Mouse (Mus musculus) CH12.LX (cell line): ENCODE data around the gene Serpine2. TPM values are rescaled to one million over a fixed set of nuclear protein-coding genes. Genes with fewer than 3 reads are reported as not detected.

Source experiments
- DNase-seq: peaks from one replicate; pipeline ENCODE4 v3.0.0-alpha.2; 2013; ENCODE audit errors: extremely low read depth
- H3K27ac ChIP-seq: 2 replicates; pipeline ENCODE4 v1.5.1; 2012; ENCODE audit warnings: low read depth, mild to moderate bottlenecking, control low read depth, moderate library complexity; ENCODE audit not compliant: insufficient read depth
- H3K27me3 ChIP-seq: replicated peaks from 2 replicates; pipeline ENCODE3; 2012; ENCODE audit warnings: inconsistent platforms
- H3K36me3 ChIP-seq, 2 experiments: replicated peaks in 1 of 2; 2 replicates each; pipeline versions ENCODE3 to v1.6.1; 2012; ENCODE audit warnings: inconsistent platforms in 1 of 2, low read length in 1 of 2, mild to moderate bottlenecking in 1 of 2, mixed read lengths in 1 of 2, moderate library complexity in 1 of 2; ENCODE audit not compliant: control insufficient read depth in 1 of 2, insufficient read depth in 1 of 2
- H3K4me1 ChIP-seq, 2 experiments: 2 replicates each; pipeline ENCODE4 v1.6.1; 2012; ENCODE audit warnings: inconsistent platforms in 1 of 2, moderate library complexity in 1 of 2; ENCODE audit not compliant: insufficient read depth in 2 of 2, control insufficient read depth in 1 of 2
- H3K4me2 ChIP-seq: 2 replicates; pipeline ENCODE4 v1.6.1; 2012; ENCODE audit warnings: low read depth, mild to moderate bottlenecking, control low read depth; ENCODE audit not compliant: poor library complexity, insufficient read depth, severe bottlenecking
- H3K4me3 ChIP-seq, 3 experiments: fragments of 150-350 bp in 1 of 3; sonication (generic) in 1 of 3; replicated peaks in 1 of 3; 2 replicates each; pipeline versions ENCODE3 to v1.5.1; 2011 to 2012; ENCODE audit warnings: low read depth in 2 of 3, low read length in 2 of 3, mild to moderate bottlenecking in 2 of 3, moderate library complexity in 2 of 3, control low read depth in 1 of 3, improper control_type of control experiment in 1 of 3, inconsistent platforms in 1 of 3, mixed read lengths in 1 of 3; ENCODE audit not compliant: poor library complexity in 1 of 3
- H3K79me2 ChIP-seq: replicated peaks from 2 replicates; pipeline ENCODE4 v1.6.1; 2012; ENCODE audit warnings: mild to moderate bottlenecking, moderate library complexity; ENCODE audit not compliant: control insufficient read depth, poor library complexity, insufficient read depth, severe bottlenecking; ENCODE audit errors: extremely low read depth
- H3K9ac ChIP-seq: 2 replicates; pipeline ENCODE4 v1.6.1; 2012; ENCODE audit warnings: low read depth, mild to moderate bottlenecking, control low read depth, moderate library complexity; ENCODE audit not compliant: insufficient read depth
- H3K9me3 ChIP-seq: replicated peaks from 2 replicates; pipeline ENCODE3; 2012; ENCODE audit warnings: low read length, inconsistent platforms, mixed read lengths
- CHD2 ChIP-seq: IDR thresholded peaks from 2 replicates; pipeline ENCODE4 v1.6.1; 2011; ENCODE audit warnings: low read length, improper control_type of control experiment
- CTCF ChIP-seq, 2 experiments: IDR thresholded peaks in 1 of 2; conservative IDR thresholded peaks in 1 of 2; 2 replicates each; pipeline ENCODE4 v1.5.1; 2011 to 2012; ENCODE audit warnings: low read depth in 2 of 2, low read length in 2 of 2, improper control_type of control experiment in 1 of 2, inconsistent platforms in 1 of 2, mild to moderate bottlenecking in 1 of 2, moderate library complexity in 1 of 2
- ELF1 ChIP-seq: IDR thresholded peaks from 2 replicates; pipeline ENCODE4 v1.6.1; 2014; ENCODE audit warnings: low read depth, mild to moderate bottlenecking, inconsistent platforms, low read length, improper control_type of control experiment
- EP300 ChIP-seq: IDR thresholded peaks from 2 replicates; pipeline ENCODE4 v1.6.1; 2011; ENCODE audit warnings: low read length, improper control_type of control experiment
- HCFC1 ChIP-seq: IDR thresholded peaks from 2 replicates; pipeline ENCODE4 v1.6.1; 2012; ENCODE audit warnings: low read depth, mild to moderate bottlenecking, inconsistent platforms, low read length, improper control_type of control experiment
- IRF4 ChIP-seq: IDR thresholded peaks from 2 replicates; pipeline ENCODE4 v1.6.1; 2014; ENCODE audit warnings: low read depth, mild to moderate bottlenecking, inconsistent platforms, low read length, improper control_type of control experiment
- JUN ChIP-seq: IDR thresholded peaks from 2 replicates; pipeline ENCODE4 v1.6.1; 2011; ENCODE audit warnings: low read depth, mild to moderate bottlenecking, low read length, improper control_type of control experiment, moderate library complexity; ENCODE audit not compliant: insufficient read depth
- JUND ChIP-seq: conservative IDR thresholded peaks from 2 replicates; pipeline ENCODE4 v1.6.1; 2011; ENCODE audit warnings: low read depth, low read length, improper control_type of control experiment
- KAT2A ChIP-seq: IDR thresholded peaks from 2 replicates; pipeline ENCODE4 v1.6.1; 2012; ENCODE audit warnings: low read length, improper control_type of control experiment, inconsistent platforms; ENCODE audit not compliant: insufficient replicate concordance
- MAFK ChIP-seq: IDR thresholded peaks from 2 replicates; pipeline ENCODE4 v1.6.1; 2011; ENCODE audit warnings: low read length, improper control_type of control experiment; ENCODE audit not compliant: insufficient replicate concordance
- MEF2A ChIP-seq: IDR thresholded peaks from 2 replicates; pipeline ENCODE4 v1.6.1; 2014; ENCODE audit warnings: low read depth, mild to moderate bottlenecking, inconsistent platforms, low read length, improper control_type of control experiment, borderline replicate concordance
- MXI1 ChIP-seq: IDR thresholded peaks from 2 replicates; pipeline ENCODE4 v1.6.1; 2011; ENCODE audit warnings: mild to moderate bottlenecking, low read depth, low read length, improper control_type of control experiment
- NELFE ChIP-seq: IDR thresholded peaks from 2 replicates; pipeline ENCODE4 v1.6.1; 2011; ENCODE audit warnings: low read depth, low read length, improper control_type of control experiment
- NRF1 ChIP-seq: IDR thresholded peaks from 2 replicates; pipeline ENCODE4 v1.6.1; 2014; ENCODE audit warnings: low read depth, mild to moderate bottlenecking, inconsistent platforms, low read length, improper control_type of control experiment, moderate library complexity
- POLR2A ChIP-seq: IDR thresholded peaks from 2 replicates; pipeline ENCODE4 v1.6.1; 2011; ENCODE audit warnings: low read depth, mild to moderate bottlenecking, improper control_type of control experiment, low read length
- POLR2AphosphoS2 ChIP-seq: IDR thresholded peaks from 2 replicates; pipeline ENCODE4 v1.6.1; 2011; ENCODE audit warnings: low read depth, low read length, improper control_type of control experiment
- RAD21 ChIP-seq: IDR thresholded peaks from 2 replicates; pipeline ENCODE4 v1.6.1; 2011; ENCODE audit warnings: low read depth, mild to moderate bottlenecking, low read length, improper control_type of control experiment, moderate library complexity
- RCOR1 ChIP-seq: conservative IDR thresholded peaks from 2 replicates; pipeline ENCODE4 v1.6.1; 2012; ENCODE audit warnings: low read depth, mild to moderate bottlenecking, inconsistent platforms, low read length, improper control_type of control experiment
- SIN3A ChIP-seq: IDR thresholded peaks from 2 replicates; pipeline ENCODE4 v1.6.1; 2012; ENCODE audit warnings: low read length, improper control_type of control experiment, inconsistent platforms
- SMC3 ChIP-seq: IDR thresholded peaks from 2 replicates; pipeline ENCODE4 v1.6.1; 2011; ENCODE audit warnings: low read depth, low read length, improper control_type of control experiment
- TBP ChIP-seq: conservative IDR thresholded peaks from 2 replicates; pipeline ENCODE4 v1.6.1; 2011; ENCODE audit warnings: low read depth, low read length, improper control_type of control experiment
- TCF12 ChIP-seq: IDR thresholded peaks from 2 replicates; pipeline ENCODE4 v1.6.1; 2014; ENCODE audit warnings: low read depth, mild to moderate bottlenecking, inconsistent platforms, low read length, improper control_type of control experiment
- USF2 ChIP-seq: conservative IDR thresholded peaks from 2 replicates; pipeline ENCODE4 v1.6.1; 2011; ENCODE audit warnings: low read depth, low read length, improper control_type of control experiment
- ZKSCAN1 ChIP-seq: IDR thresholded peaks from 2 replicates; pipeline ENCODE4 v1.6.1; 2012; ENCODE audit warnings: low read depth, inconsistent platforms, low read length, improper control_type of control experiment, borderline replicate concordance
- ZMIZ1 ChIP-seq: IDR thresholded peaks from 2 replicates; pipeline ENCODE4 v1.6.1; 2012; ENCODE audit warnings: low read depth, mild to moderate bottlenecking, inconsistent platforms, low read length, improper control_type of control experiment
- ZNF384 ChIP-seq: IDR thresholded peaks from 2 replicates; pipeline ENCODE4 v1.6.1; 2012; ENCODE audit warnings: low read depth, low read length, improper control_type of control experiment, inconsistent platforms
- dilution Hi-C: fragments of 300-500 bp; cut with MboI; formaldehyde crosslinking; loops from 2 replicates; pipeline ENCODE4 v1.14.3; 2020; ENCODE audit warnings: low sequenced_read_pairs; ENCODE audit not compliant: extremely low pct_unique_long_range_greater_than_20kb, extremely low pct_ligation_motif_present
- in situ Hi-C: fragments of 300-500 bp; cut with MboI; formaldehyde crosslinking; loops from 3 replicates; pipeline ENCODE4 v1.14.3; 2019; ENCODE audit warnings: low sequenced_read_pairs, low pct_ligation_motif_present, low pct_unique_long_range_greater_than_20kb, mixed read lengths
- polyA plus RNA-seq: library from polyadenylated mRNA; unstranded; fragments of >175 nt; gene quantifications from 2 replicates; pipeline ENCODE4 v1.2.1, GENCODE M21; 2012; ENCODE audit warnings: low read depth; ENCODE audit not compliant: insufficient read length
- total RNA-seq, 2 experiments: library from RNA; depleted of rRNA; stranded (reverse); fragments of 300-350 nt in 1 of 2; fragments of >200 nt in 1 of 2; gene quantifications; 2 replicates each; pipeline ENCODE4 v1.2.3; 2012 to 2014

Gene Serpine2
- total and polyA plus RNA-seq, 3 experiments: 14.8 to 17.3 (median 15.1) TPM

DNA sequence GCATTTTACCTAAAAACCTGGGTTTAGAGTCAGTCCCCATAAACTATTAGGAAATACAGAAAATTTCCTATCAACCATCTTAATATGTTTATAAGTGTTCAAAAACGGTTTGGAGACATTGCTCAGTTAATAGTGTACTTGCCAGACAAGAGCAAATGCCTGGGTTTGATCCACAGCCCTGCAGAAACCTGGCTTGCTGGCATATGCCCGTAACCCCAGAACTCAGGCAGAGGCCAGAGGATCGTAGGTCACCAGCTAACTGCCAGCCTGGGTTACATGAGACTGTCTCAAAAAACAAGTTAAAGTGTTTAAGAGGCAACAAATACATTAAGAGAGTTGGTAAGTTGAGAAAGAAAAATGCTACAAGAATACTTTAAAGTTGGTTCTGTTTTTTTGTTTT is 106.0 kb downstream of the Serpine2 start:
- Histone ChIP-seq H3K4me3 (no peak overlapping the region), H3K79me2 (peaks cover 29% of the 10 kb centered on the region), H3K9ac (no peak overlapping the region), H3K9me3 (peaks cover 6% of the 10 kb centered on the region), H3K4me2 (no peak overlapping the region), H3K27ac (no peak overlapping the region)
- dilution Hi-C loops (no loop called here), in situ Hi-C loops (loop anchor here (25.0 kb wide), 1 partner anchor 732 kb away; no protein-coding TSS in a partner anchor)
- no peak for DNase-seq
- no peak for TF ChIP-seq RCOR1
- no peak for TF ChIP-seq KAT2A
- no peak for TF ChIP-seq NELFE
- no peak for TF ChIP-seq JUN
- no peak for TF ChIP-seq MEF2A
- no peak for TF ChIP-seq ZKSCAN1
- no peak for TF ChIP-seq MAFK
- TF ChIP-seq JUND: no peak
- no peak for TF ChIP-seq ZMIZ1
- TF ChIP-seq HCFC1: no peak
- TF ChIP-seq NRF1: no peak
- no peak for TF ChIP-seq MXI1
- no peak for TF ChIP-seq SMC3
- no peak for TF ChIP-seq CHD2
- TF ChIP-seq ZNF384: no peak
- TF ChIP-seq POLR2AphosphoS2: no peak
- TF ChIP-seq TBP: no peak
- TF ChIP-seq EP300: no peak
- no peak for TF ChIP-seq SIN3A
- no peak for TF ChIP-seq TCF12
- TF ChIP-seq, all 38 proteins: peak for 0
- Histone ChIP-seq H3K27me3 (no peaks in the 10 kb centered on the region), H3K36me3 (peaks cover 11 to 65% of the 10 kb centered on the region in 2 experiments), H3K4me1 (peaks cover 9 to 73% of the 10 kb centered on the region in 2 experiments)

DNA sequence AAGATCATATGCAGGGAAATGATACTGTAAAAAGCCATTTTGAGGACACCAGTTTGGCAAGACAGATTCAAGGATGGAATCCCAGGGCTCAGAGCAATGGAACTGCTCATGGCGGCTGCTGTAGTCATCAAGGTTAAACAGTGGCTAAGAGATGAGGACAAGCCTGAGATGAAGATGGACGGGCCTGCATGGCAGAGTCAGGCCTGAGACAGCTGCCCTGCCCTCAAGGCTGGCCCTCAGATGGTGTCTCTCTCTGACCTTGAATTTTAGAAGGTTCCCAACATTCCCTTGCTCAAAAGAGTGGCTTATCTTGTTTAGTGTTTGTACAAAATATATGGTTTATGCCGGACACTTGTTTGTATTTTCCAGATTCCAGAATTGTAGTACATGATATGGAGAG is 107.5 kb downstream of the Serpine2 start:
- in situ Hi-C loops: loop anchor here (25.0 kb wide), 1 partner anchor 734 kb away; no protein-coding TSS in a partner anchor
- Histone ChIP-seq H3K79me2 (peaks cover 20% of the 10 kb centered on the region), H3K4me1 (peaks cover 11 to 73% of the 10 kb centered on the region in 2 experiments), H3K4me3 (no peak overlapping the region), H3K9ac (no peak overlapping the region), H3K9me3 (peaks cover 6% of the 10 kb centered on the region), H3K36me3 (peaks cover 13 to 71% of the 10 kb centered on the region in 2 experiments), H3K27me3 (no peaks in the 10 kb centered on the region), H3K27ac (no peak overlapping the region), H3K4me2 (no peak overlapping the region)
- DNase-seq: no peak
- dilution Hi-C loops: no loop called here
- TF ChIP-seq NELFE (no peak), HCFC1 (no peak), POLR2A (no peak), POLR2AphosphoS2 (no peak), MXI1 (no peak), RAD21 (no peak), CTCF (conservative IDR thresholded peaks at IDR 0.05 in 1 of 2, IDR thresholded peaks at IDR 0.05 in 1 of 2; ENCODE audit: low read depth in 2 of 2, low read length in 2 of 2) (no peak), ZMIZ1 (no peak), ZNF384 (no peak), TBP (no peak), ELF1 (no peak), IRF4 (no peak), USF2 (no peak), MEF2A (no peak)
